Mouse (Mus musculus) intestine, embryonic 14.5 days (tissue): ENCODE data around the gene Dusp21. TPM values are rescaled to one million over a fixed set of nuclear protein-coding genes. Genes with fewer than 3 reads are reported as not detected.

Experiments used
- ATAC-seq: fragments of 200-750 bp; cut with Nextera tagmentation; replicated peaks from 2 replicates; pipeline ENCODE4 v1.8.0; 2017; ENCODE audit warnings: low read depth, moderate number of reproducible peaks, moderate TSS enrichment, moderate library complexity; ENCODE audit not compliant: low FRiP score, low TSS enrichment
- DNase-seq: peaks from one replicate; pipeline ENCODE4 v3.0.0-alpha.2; 2018; ENCODE audit warnings: low spot score
- H3K27ac ChIP-seq: fragments of 300-500 bp; sonication (generic); 2 replicates; pipeline ENCODE4 v1.5.1; 2014; ENCODE audit warnings: low read depth, mild to moderate bottlenecking, control low read depth
- H3K27me3 ChIP-seq: fragments of 300-500 bp; sonication (generic); replicated peaks from 2 replicates; pipeline ENCODE4 v1.6.1; 2014; ENCODE audit warnings: low read length, control low read depth; ENCODE audit not compliant: control insufficient read depth, insufficient read depth
- H3K36me3 ChIP-seq: fragments of 300-500 bp; sonication (generic); 2 replicates; pipeline ENCODE4 v1.6.1; 2014; ENCODE audit warnings: low read length, control low read depth; ENCODE audit not compliant: control insufficient read depth, insufficient read depth
- H3K4me1 ChIP-seq: fragments of 300-500 bp; sonication (generic); replicated peaks from 2 replicates; pipeline ENCODE4 v1.6.1; 2014; ENCODE audit warnings: low read length, control low read depth, mixed read lengths; ENCODE audit not compliant: control insufficient read depth, insufficient read depth
- H3K4me2 ChIP-seq: fragments of 300-500 bp; sonication (generic); 2 replicates; pipeline ENCODE4 v1.6.1; 2014; ENCODE audit warnings: low read length
- H3K4me3 ChIP-seq: fragments of 300-500 bp; sonication (generic); 2 replicates; pipeline ENCODE4 v1.5.1; 2014; ENCODE audit warnings: low read depth, low read length, control low read depth, mixed read lengths
- H3K9ac ChIP-seq: fragments of 300-500 bp; sonication (generic); 2 replicates; pipeline ENCODE4 v1.6.1; 2014; ENCODE audit warnings: mild to moderate bottlenecking, low read length
- H3K9me3 ChIP-seq: fragments of 300-500 bp; sonication (generic); 2 replicates; pipeline ENCODE4 v1.6.1; 2016; ENCODE audit warnings: low read length, control low read depth; ENCODE audit not compliant: control insufficient read depth
- WGBS: fragments of 180-500 bp; shearing (Covaris S2); extraction: QIAGEN DNeasy Blood & Tissue Kit; methylation state at CpG from one replicate; pipeline ENCODE4 v1.1.7; 2014; 5-methylcytosine and 5-hydroxymethylcytosine counted together
- polyA plus RNA-seq: library from polyadenylated mRNA; unstranded; fragments of >200 nt; fragmentation: Nextera tagmentation; extraction: Ambion mirVana; gene quantifications from 2 replicates; pipeline ENCODE4 v1.2.1, GENCODE M21; 2014

The Dusp21 gene
- polyA plus RNA-seq, 1 experiment from 2014 or later = not detected

GRCm38 (mm10) chrX:18168940-18169339, 23.3 kb downstream of the Dusp21 start:
- Histone ChIP-seq H3K9me3 (no peaks in the 10 kb centered on the region), H3K4me3 (no peak overlapping the region), H3K4me2 (no peak overlapping the region), H3K36me3 (no peaks in the 10 kb centered on the region), H3K4me1 (no peaks in the 10 kb centered on the region), H3K9ac (no peak overlapping the region), H3K27ac (no peak overlapping the region), H3K27me3 (no peaks in the 10 kb centered on the region)
- WGBS = 100% methylated on average over 1 of the region's 1 CpGs
- DNase-seq = no peak
- no peak for ATAC-seq

DNA sequence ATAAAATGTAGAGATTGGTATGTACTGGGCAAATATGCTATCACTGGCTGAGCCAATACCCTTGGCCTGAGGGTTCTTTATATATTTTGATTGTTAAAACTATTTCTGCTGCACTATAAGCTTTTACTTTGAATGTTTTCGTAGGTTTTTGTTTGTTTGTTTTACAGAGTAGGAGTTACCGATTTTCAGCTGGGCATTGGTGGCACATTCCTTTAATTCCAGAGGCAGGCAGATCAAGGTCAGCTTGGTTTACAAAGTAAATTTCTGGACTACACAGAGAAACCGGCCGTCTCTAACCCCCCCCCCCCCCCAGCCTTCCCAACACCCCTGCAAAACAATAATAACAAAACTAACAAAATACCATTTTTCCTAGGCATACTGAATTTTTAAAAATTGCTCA, 29.2 kb downstream of the Dusp21 start:
- Histone ChIP-seq H3K27me3 (no peaks in the 10 kb centered on the region), H3K9me3 (no peaks in the 10 kb centered on the region), H3K9ac (no peak overlapping the region), H3K36me3 (no peaks in the 10 kb centered on the region), H3K4me2 (no peak overlapping the region), H3K27ac (no peak overlapping the region), H3K4me3 (no peak overlapping the region), H3K4me1 (no peaks in the 10 kb centered on the region)
- WGBS = 20% methylated on average over 4 of the region's 4 CpGs
- ATAC-seq (no peak), DNase-seq (no peak)

DNA sequence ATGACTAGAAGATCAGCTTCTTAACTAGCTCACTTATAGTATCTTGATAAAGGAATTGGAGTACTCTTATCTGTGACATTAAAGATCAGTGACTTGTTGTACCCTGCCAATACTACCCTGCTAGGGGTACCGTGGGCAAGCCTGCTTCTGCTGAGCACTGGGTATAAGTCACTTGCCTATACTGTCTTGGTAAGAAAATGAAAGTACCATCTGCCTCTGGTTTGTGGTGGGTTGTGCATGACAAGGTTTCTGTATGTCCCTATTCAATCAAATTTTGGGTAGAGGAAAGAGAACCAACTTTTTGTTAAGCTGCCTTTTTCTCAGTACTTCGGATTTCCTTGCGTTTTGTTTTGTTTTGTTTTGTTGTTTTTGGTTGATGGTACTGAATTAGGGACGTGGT, 32.1 kb downstream of the Dusp21 start:
- no peak overlapping the region for H3K9ac ChIP-seq
- H3K36me3 ChIP-seq = no peaks in the 10 kb centered on the region
- DNase-seq (no peak), ATAC-seq (no peak)
- no peaks in the 10 kb centered on the region for H3K4me1 ChIP-seq
- no peaks in the 10 kb centered on the region for H3K27me3 ChIP-seq
- no peak overlapping the region for H3K4me3 ChIP-seq
- no peaks in the 10 kb centered on the region for H3K9me3 ChIP-seq
- H3K27ac ChIP-seq = no peak overlapping the region
- 84% methylated on average over 4 of the region's 4 CpGs for WGBS
- no peak overlapping the region for H3K4me2 ChIP-seq

DNA sequence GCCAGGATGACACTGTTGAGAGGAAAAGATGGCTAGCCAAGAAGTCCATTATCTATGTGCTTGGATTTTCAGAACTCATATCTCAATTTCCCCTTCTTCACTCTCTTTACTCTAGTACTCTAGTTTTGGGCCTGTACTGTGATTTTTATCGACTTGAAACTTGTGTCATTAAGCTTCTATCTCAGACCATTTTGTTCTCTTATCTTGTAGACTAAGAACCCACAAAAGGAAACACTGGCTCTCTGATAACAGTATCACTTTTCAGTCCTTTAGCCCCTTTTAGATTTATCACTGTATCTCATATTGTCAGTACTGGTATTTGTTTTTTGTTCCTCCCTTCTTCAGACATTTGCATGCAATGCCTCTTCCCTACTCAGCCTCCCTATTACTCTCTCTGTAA, 33.8 kb downstream of the Dusp21 start:
- no peak for DNase-seq
- H3K9ac ChIP-seq = no peak overlapping the region
- no peaks in the 10 kb centered on the region for H3K36me3 ChIP-seq
- WGBS = 70% methylated on average over 1 of the region's 1 CpGs
- no peak overlapping the region for H3K27ac ChIP-seq
- no peak for ATAC-seq
- no peak overlapping the region for H3K4me3 ChIP-seq
- no peaks in the 10 kb centered on the region for H3K9me3 ChIP-seq
- no peaks in the 10 kb centered on the region for H3K27me3 ChIP-seq
- H3K4me2 ChIP-seq = no peak overlapping the region
- H3K4me1 ChIP-seq = no peaks in the 10 kb centered on the region

DNA sequence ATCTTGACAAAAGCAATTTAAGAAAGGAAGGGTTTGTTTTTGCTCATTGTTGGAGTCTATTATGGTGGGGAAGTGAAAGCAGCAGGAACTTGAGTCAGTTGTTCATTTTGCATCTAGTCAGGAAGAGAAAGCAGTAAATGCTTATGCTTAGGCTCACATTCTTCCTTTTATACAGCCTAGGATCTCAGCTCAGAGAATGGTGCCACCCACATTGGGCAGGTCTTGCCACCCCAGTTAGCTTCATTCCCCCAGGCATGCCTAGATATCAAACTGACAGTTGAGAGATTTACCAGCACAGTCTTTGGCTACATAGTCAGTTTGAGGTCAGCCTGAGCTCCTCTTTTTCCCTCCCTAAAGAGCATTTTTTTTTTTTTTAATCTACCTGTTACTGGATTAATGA, 41.5 kb downstream of the Dusp21 start:
- no peak for ATAC-seq
- no peak for DNase-seq
- H3K36me3 ChIP-seq = no peaks in the 10 kb centered on the region
- H3K4me2 ChIP-seq = no peak overlapping the region
- H3K4me3 ChIP-seq = no peak overlapping the region
- H3K9ac ChIP-seq = no peak overlapping the region
- no peak overlapping the region for H3K27ac ChIP-seq
- no peaks in the 10 kb centered on the region for H3K27me3 ChIP-seq
- H3K9me3 ChIP-seq = no peaks in the 10 kb centered on the region
- no peaks in the 10 kb centered on the region for H3K4me1 ChIP-seq

- no peak overlapping the region for H3K4me2 ChIP-seq
- H3K4me3 ChIP-seq = no peak overlapping the region
- H3K36me3 ChIP-seq = no peaks in the 10 kb centered on the region
- H3K27me3 ChIP-seq = no peaks in the 10 kb centered on the region
- H3K9me3 ChIP-seq = no peaks in the 10 kb centered on the region
- ATAC-seq (no peak), DNase-seq (no peak)
- no peak overlapping the region for H3K9ac ChIP-seq
- 83% methylated on average over 2 of the region's 2 CpGs for WGBS
- no peaks in the 10 kb centered on the region for H3K4me1 ChIP-seq
- H3K27ac ChIP-seq = no peak overlapping the region
These were observed 42.6 kb downstream of the Dusp21 start for GRCm38 (mm10) chrX:18188293-18188692.

Other genes starting within 250 kb of the Dusp21 start
- 21.5 and 34.2 TPM in 2 replicates for gene Kdm6a, start 16.7 kb downstream of the Dusp21 start, polyA plus RNA-seq